Mouse (Mus musculus): Measurements from ENCODE around the gene Vamp5.

The Vamp5 gene

GRCm38 (mm10) chr6:72380131-72380770 lies at the start of gene Vamp5:
TSS of gene Vamp5 (minus strand) at chr6:72380468.
- DNase-seq: peak; percentile 99

GRCm38 (mm10) chr6:72429061-72429842 lies 49.0 kb upstream of the Vamp5 start:
- no peak for DNase-seq

GRCm38 (mm10) chr6:72428036-72428435 lies 47.8 kb upstream of the Vamp5 start:
- peak; percentile 93 for DNase-seq

DNA sequence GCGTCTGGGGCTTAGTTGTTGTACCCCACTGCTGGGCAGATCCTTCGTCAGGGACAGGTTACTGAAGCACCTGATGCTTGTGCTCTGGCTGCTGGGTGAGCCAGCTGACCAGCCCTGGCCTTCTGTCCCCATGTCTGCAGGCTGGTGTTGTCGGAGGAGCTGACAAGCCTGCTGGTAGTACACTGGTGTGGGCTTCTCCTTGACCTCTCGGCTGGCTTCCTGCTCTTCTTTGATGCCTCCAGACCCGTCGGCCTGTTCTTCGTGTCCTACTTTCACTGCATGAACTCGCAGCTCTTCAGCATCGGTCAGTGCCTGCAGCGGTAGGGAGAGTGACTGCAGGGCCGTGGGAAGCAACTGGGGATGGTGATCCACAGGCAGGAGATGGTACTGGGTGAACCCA lies 45.4 kb upstream of the Vamp5 start:
- DNase-seq: no peak

DNA sequence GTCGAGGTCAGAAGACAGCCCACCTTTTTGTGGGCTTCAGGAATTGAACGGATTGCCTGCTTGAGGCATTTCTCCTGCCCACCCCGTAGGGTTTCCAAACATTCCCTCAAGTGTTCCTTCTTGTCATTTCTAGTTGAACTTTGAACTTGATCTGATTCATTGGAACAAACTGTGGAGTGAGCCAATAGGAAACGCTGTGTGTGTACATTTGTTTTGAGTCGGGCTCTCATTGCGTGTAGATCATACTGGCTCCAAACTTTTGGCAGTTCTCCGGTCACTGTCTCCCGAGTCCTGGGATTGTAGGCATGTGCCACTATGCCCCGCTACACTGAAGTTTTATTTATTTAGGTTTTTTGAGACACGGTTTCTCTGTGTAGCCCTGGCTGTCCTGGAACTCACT lies 40.6 kb upstream of the Vamp5 start:
- no peak for DNase-seq

DNA sequence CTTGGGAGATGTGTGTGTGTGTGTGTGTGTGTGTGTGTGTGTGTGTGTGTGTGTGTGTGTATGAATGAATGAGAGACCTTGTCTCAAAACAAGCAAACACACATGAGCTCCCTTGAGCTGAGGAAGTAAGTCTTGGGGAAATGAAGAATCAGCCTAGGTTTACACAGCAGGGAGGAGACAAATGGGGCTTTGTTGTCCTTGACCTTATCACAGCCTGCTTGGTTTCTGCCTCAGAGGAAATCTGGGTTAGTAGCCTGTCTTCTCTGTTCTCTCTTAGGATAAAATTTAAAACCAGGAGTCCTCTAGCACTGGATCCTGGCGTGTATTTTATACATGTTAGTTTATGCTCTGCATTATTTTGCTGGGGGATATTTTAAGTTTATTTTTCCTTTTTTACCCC lies 39.5 kb upstream of the Vamp5 start:
- no peak for DNase-seq

DNA sequence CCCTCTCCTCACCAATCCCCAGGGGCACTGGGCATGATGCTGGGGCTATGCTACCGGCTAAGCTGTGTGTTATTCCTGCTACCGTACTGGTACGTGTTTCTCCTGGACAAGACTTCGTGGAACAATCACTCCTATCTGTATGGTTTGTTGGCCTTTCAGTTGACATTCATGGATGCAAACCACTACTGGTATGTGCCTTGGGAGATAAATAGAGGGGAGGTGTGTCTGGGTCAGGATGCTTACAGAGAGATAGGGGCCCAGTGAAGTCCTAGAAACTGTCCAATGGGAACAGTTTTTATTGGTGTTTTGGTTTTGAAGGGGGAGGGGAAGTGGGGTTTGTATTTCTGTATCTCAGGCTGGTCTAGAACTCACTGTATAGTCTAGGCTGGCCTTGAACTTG lies 38.0 kb upstream of the Vamp5 start:
- no peak for DNase-seq

GRCm38 (mm10) chr6:72415964-72416772 lies 35.9 kb upstream of the Vamp5 start:
- no peak for DNase-seq

DNA sequence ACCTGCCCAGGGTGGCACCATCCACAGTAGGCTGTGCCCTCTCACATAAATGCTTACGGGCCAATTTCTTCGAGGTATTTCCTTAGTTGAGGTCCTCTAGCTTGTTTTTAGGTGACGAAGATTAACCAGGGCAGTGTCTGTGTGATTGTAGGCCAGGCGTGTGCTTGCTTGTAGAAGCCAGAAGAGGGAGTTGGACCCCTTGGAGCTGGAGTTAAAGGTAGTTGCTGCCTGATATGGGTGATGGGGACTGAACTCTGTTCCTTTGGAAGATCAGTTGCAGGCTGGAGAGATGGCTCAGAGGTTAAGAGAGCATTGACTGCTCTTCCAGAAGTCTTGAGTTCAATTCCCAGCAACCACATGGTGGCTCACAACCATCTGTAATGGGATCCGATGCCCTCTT lies 34.9 kb upstream of the Vamp5 start:
- DNase-seq: no peak

GRCm38 (mm10) chr6:72414076-72414756 lies 33.9 kb upstream of the Vamp5 start, which contains the start of gene Ggcx:
TSS of gene Ggcx (plus strand) at chr6:72414308.
- DNase-seq: peak; percentile 100

DNA sequence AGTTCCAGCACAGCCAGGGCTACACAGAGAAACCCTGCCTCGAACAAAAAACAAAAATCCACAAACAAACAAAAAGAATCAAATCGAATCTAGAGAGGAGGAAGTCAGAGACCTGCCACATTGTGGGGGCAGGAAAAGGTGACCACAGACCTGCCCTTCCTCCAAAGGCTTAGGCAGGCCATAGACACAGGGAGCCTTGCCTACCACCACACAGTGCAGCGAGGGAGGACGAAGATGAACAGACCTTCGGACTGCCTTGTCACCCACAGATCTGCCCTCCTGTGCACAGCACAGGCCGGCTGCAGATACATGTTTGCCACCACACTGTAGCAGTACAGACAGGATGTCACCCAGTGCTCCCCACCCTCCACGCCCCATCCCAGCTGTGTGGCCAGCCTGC lies 30.2 kb upstream of the Vamp5 start:
- no peak for DNase-seq

DNA sequence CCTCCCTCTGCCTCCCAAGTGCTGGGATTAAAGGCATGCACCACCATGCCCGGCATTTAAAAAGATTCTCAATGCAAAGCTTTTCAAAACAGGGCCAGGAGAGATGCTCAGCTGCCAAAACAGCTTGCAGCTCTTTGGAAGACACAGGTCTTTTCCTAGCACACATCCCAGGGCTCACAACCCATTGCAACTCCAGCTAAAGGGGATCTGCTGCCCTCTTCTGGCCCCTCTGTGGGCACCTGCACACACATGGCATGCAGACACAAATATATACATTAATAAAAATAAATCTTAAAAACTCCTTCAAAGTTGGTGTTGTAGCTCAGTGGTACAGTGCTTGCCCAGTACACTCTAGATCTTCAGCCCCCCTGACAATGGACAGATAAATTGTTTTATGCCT lies 29.7 kb upstream of the Vamp5 start:
- DNase-seq: no peak

- no peak for DNase-seq
Observed at GRCm38 (mm10) chr6:72409567-72409966, 29.3 kb upstream of the Vamp5 start.

GRCm38 (mm10) chr6:72407119-72407518 lies 26.9 kb upstream of the Vamp5 start:
- DNase-seq: peak; percentile 95

DNA sequence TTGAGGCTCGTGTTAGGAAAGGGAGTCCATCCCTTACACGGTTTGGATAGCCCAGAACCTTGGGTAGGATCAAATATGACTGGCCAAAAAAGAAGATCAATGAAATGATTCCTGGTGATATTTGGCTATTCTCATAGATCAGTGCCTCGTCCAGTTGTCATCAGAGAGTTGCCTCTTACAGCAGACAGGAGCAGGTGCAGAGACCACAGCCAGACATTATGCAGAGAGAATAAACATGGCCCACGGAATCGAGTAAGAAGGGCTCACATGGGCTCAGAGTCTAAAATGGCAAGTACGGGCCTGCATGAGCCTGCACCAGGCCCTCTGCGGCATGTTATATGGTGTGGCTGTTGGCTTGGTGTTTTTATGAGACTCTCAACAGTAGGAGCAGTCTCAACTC lies 25.1 kb upstream of the Vamp5 start:
- no peak for DNase-seq

GRCm38 (mm10) chr6:72401875-72402274 lies 21.6 kb upstream of the Vamp5 start:
- DNase-seq: peak; percentile 96

DNA sequence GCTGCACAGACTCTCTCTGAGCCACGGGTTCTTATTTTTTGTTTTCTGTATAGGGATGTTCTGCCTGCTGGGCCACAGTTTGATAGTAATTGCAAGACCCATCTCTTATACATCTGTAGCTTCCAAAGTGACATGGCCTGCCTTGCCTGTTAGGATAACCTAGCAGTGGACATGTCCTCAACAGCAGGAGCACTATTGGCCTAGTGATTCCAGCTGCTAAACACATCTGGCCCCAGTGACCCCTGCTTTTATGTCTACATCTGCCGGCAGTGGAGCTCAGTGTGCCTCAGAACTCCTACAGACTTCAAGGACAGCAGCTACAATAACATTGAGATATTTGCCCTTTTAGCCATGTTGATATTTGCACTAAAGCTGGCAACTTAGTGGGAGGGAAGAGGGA lies 19.7 kb upstream of the Vamp5 start:
- no peak for DNase-seq

DNA sequence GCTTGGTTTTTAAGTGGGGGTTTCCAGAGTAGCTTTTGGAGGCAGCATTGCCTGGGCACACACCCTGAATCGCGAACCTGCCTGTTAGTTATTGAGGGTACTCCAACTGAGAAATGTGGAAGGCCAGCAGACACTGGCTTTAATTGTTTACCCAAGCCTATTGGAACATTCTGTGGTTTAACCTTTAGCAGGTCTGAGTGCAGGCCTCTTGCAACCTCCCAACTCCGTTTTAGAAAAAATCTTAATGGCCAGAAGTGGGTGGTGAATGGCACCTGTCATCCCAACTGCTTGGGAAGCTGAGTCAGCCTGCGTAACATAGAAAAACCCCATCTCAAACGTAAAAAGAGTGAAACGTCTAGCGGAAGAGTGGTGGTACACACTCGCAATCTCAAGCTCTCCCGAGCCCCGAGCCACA lies 16.6 kb upstream of the Vamp5 start:
- DNase-seq: no peak

DNA sequence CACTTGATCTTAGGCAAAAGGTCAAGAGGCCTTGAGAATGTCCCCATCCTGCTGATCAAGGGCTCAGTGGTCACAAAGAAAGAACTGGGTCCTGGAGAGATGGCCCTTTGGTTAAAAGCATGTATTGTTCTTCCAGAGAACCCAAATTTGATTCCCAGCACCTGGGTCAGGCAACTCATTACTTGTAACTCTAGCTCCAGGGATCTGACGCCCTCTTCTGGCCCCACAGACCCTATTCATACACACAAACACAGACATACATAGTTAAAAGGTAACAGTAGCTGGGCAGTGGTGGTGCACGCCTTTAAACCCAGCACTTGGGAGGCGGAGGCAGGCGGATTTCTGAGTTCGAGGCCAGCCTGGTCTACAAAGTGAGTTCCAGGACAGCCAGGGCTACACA lies 12.1 kb upstream of the Vamp5 start:
- no peak for DNase-seq

- DNase-seq: peak; percentile 99
Observed at GRCm38 (mm10) chr6:72390795-72391521, 10.7 kb upstream of the Vamp5 start.

GRCm38 (mm10) chr6:72389941-72390771 lies 9.9 kb upstream of the Vamp5 start, which contains the start of gene Vamp8:
TSS of gene Vamp8 (minus strand) at chr6:72390703.
- DNase-seq: peak; percentile 99
